Mouse (Mus musculus) liver, embryonic 14.5 days (tissue): ENCODE results near the gene Dock4. TPM values are rescaled to one million over a fixed set of nuclear protein-coding genes. Genes with fewer than 3 reads are reported as not detected.

Source experiments
- ATAC-seq: fragments of 200-750 bp; cut with Nextera tagmentation; 2 replicates; pipeline ENCODE4 v1.8.0; 2017; ENCODE audit warnings: moderate number of reproducible peaks, mild to moderate bottlenecking, moderate library complexity; ENCODE audit not compliant: insufficient read depth
- DNase-seq, 3 experiments: peaks; one replicate each; pipeline ENCODE4 v3.0.0-alpha.2; 2012 to 2013; ENCODE audit warnings: low read depth in 3 of 3, low spot score in 3 of 3
- H3K27ac ChIP-seq: fragments of 300-500 bp; sonication (generic); 2 replicates; pipeline ENCODE4 v1.5.1; 2014; ENCODE audit warnings: moderate library complexity, mild to moderate bottlenecking, control low read depth, inconsistent platforms
- H3K27me3 ChIP-seq: fragments of 300-500 bp; sonication (generic); 2 replicates; pipeline ENCODE4 v1.6.1; 2014; ENCODE audit warnings: mild to moderate bottlenecking, low read length, moderate library complexity; ENCODE audit not compliant: control insufficient read depth, insufficient read depth
- H3K36me3 ChIP-seq: fragments of 300-500 bp; sonication (generic); replicated peaks from 2 replicates; pipeline ENCODE4 v1.6.1; 2014; ENCODE audit warnings: low read depth; ENCODE audit not compliant: control insufficient read depth, insufficient read depth
- H3K4me1 ChIP-seq, 2 experiments: fragments of 200-500 bp in 1 of 2; fragments of 300-500 bp in 1 of 2; sonication (generic) in 1 of 2; replicated peaks; 2 replicates each; pipeline ENCODE4 v1.6.1; 2012 to 2014; ENCODE audit warnings: antibody characterized with exemption in 1 of 2, inconsistent platforms in 1 of 2, low read length in 1 of 2; ENCODE audit not compliant: control insufficient read depth in 2 of 2, insufficient read depth in 2 of 2
- H3K4me2 ChIP-seq: fragments of 300-500 bp; sonication (generic); 2 replicates; pipeline ENCODE4 v1.6.1; 2014; ENCODE audit warnings: low read depth, mild to moderate bottlenecking, control low read depth, moderate library complexity
- H3K4me3 ChIP-seq, 2 experiments: fragments of 200-500 bp in 1 of 2; fragments of 300-500 bp in 1 of 2; sonication (generic) in 1 of 2; 2 replicates each; pipeline ENCODE4 v1.5.1; 2012 to 2014; ENCODE audit warnings: low read depth in 2 of 2, low read length in 2 of 2, mild to moderate bottlenecking in 2 of 2, control low read depth in 1 of 2, inconsistent platforms in 1 of 2, moderate library complexity in 1 of 2; ENCODE audit not compliant: insufficient read depth in 1 of 2
- H3K9ac ChIP-seq: fragments of 300-500 bp; sonication (generic); replicated peaks from 2 replicates; pipeline ENCODE4 v1.6.1; 2014; ENCODE audit warnings: mild to moderate bottlenecking, control low read depth, moderate library complexity
- H3K9me3 ChIP-seq: fragments of 300-500 bp; sonication (generic); 2 replicates; pipeline ENCODE4 v1.6.1; 2016; ENCODE audit warnings: low read length, mixed read lengths; ENCODE audit not compliant: control insufficient read depth
- CTCF ChIP-seq: IDR thresholded peaks from 2 replicates; pipeline ENCODE4 v1.5.1; 2016; ENCODE audit warnings: antibody characterized with exemption, low read depth, control low read depth
- EP300 ChIP-seq: IDR thresholded peaks from 2 replicates; pipeline ENCODE4 v1.6.1; 2016; ENCODE audit warnings: antibody characterized with exemption, low read depth
- WGBS: fragments of 180-500 bp; shearing (Covaris S2); extraction: QIAGEN DNeasy Blood & Tissue Kit; methylation state at CpG from one replicate; pipeline ENCODE4 v1.1.7; 2014; ENCODE audit not compliant: insufficient replicate concordance; 5-methylcytosine and 5-hydroxymethylcytosine counted together
- polyA plus RNA-seq, 2 experiments: library from polyadenylated mRNA; depleted of rRNA in 1 of 2; stranded (reverse) in 1 of 2; unstranded in 1 of 2; fragments of >200 nt; fragmentation: Nextera tagmentation in 1 of 2; extraction: Ambion mirVana in 1 of 2; gene quantifications; 2 replicates each; pipeline versions ENCODE4 v1.2.1 to v1.2.3; 2012 to 2014

The Dock4 gene
- polyA plus RNA-seq, 2 experiments: 0.49 to 0.57 TPM

- no peaks in the 10 kb centered on the region for H3K9me3 ChIP-seq
- DNase-seq (no peak), ATAC-seq (no peak)
- no peaks in the 10 kb centered on the region for H3K27me3 ChIP-seq
- H3K4me3 ChIP-seq: no peak overlapping the region
- 59% methylated on average over 3 of the region's 3 CpGs for WGBS
- H3K9ac ChIP-seq: no peak overlapping the region
- H3K4me1 ChIP-seq: no peaks in the 10 kb centered on the region
- no peak overlapping the region for H3K27ac ChIP-seq
- TF ChIP-seq CTCF (no peak), EP300 (no peak)
- H3K36me3 ChIP-seq: no peaks in the 10 kb centered on the region
- no peak overlapping the region for H3K4me2 ChIP-seq
Observed at GRCm38 (mm10) chr12:40712235-40712634, 266.5 kb downstream of the Dock4 start.

- Histone ChIP-seq H3K9me3 (no peaks in the 10 kb centered on the region), H3K36me3 (no peaks in the 10 kb centered on the region), H3K4me2 (no peak overlapping the region), H3K27ac (no peak overlapping the region), H3K9ac (no peak overlapping the region), H3K4me1 (no peaks in the 10 kb centered on the region), H3K27me3 (no peaks in the 10 kb centered on the region), H3K4me3 (no peak overlapping the region)
- no peak for TF ChIP-seq CTCF
- TF ChIP-seq EP300: no peak
- WGBS: 39% methylated on average over 5 of the region's 5 CpGs
- DNase-seq (no peak), ATAC-seq (no peak)
Observed at GRCm38 (mm10) chr12:40714288-40714687, 268.5 kb downstream of the Dock4 start.

GRCm38 (mm10) chr12:40715174-40715573 lies 269.4 kb downstream of the Dock4 start:
- Histone ChIP-seq H3K9me3 (no peaks in the 10 kb centered on the region), H3K4me3 (no peak overlapping the region), H3K27me3 (no peaks in the 10 kb centered on the region), H3K9ac (no peak overlapping the region), H3K27ac (no peak overlapping the region), H3K36me3 (no peaks in the 10 kb centered on the region), H3K4me2 (no peak overlapping the region), H3K4me1 (no peaks in the 10 kb centered on the region)
- 62% methylated on average over 2 of the region's 2 CpGs for WGBS
- no peak for TF ChIP-seq EP300
- no peak for TF ChIP-seq CTCF
- ATAC-seq (no peak), DNase-seq (no peak)

GRCm38 (mm10) chr12:40728373-40728772 lies 282.6 kb downstream of the Dock4 start:
- 36% methylated on average over 2 of the region's 2 CpGs for WGBS
- Histone ChIP-seq H3K36me3 (no peaks in the 10 kb centered on the region), H3K4me1 (no peaks in the 10 kb centered on the region), H3K4me3 (no peak overlapping the region), H3K9ac (no peak overlapping the region), H3K27me3 (no peaks in the 10 kb centered on the region), H3K4me2 (no peak overlapping the region), H3K9me3 (no peaks in the 10 kb centered on the region), H3K27ac (no peak overlapping the region)
- ATAC-seq (no peak), DNase-seq (no peak)
- no peak for TF ChIP-seq EP300
- TF ChIP-seq CTCF: no peak

- no peak for DNase-seq
- ATAC-seq: no peak
- Histone ChIP-seq H3K27me3 (no peaks in the 10 kb centered on the region), H3K36me3 (no peaks in the 10 kb centered on the region), H3K4me3 (no peak overlapping the region), H3K9ac (no peak overlapping the region), H3K4me2 (no peak overlapping the region), H3K4me1 (no peaks in the 10 kb centered on the region), H3K27ac (no peak overlapping the region), H3K9me3 (no peaks in the 10 kb centered on the region)
- WGBS: 43% methylated on average over 3 of the region's 3 CpGs
- TF ChIP-seq EP300 (no peak), CTCF (no peak)
Observed at GRCm38 (mm10) chr12:40730756-40731155, 285.0 kb downstream of the Dock4 start.

- TF ChIP-seq EP300 (no peak), CTCF (no peak)
- Histone ChIP-seq H3K9me3 (no peaks in the 10 kb centered on the region), H3K27ac (no peak overlapping the region), H3K4me1 (no peaks in the 10 kb centered on the region), H3K4me2 (no peak overlapping the region), H3K27me3 (no peaks in the 10 kb centered on the region), H3K9ac (no peak overlapping the region), H3K36me3 (no peaks in the 10 kb centered on the region), H3K4me3 (no peak overlapping the region)
- WGBS: 71% methylated on average over 7 of the region's 7 CpGs
- ATAC-seq (no peak), DNase-seq (no peak)
Observed at GRCm38 (mm10) chr12:40745501-40745900, 299.7 kb downstream of the Dock4 start.
